Mouse (Mus musculus): ENCODE data around the gene Ei24.

Gene Ei24

GRCm38 (mm10) chr9:36792191-36792590 is 5.0 kb downstream of the Ei24 start:
- DNase-seq: peak; percentile 61

GRCm38 (mm10) chr9:36783921-36784320 is 13.3 kb downstream of the Ei24 start:
- peak; percentile 22 for DNase-seq

- DNase-seq: no peak
These were observed 28.2 kb downstream of the Ei24 start for GRCm38 (mm10) chr9:36769048-36769413.

- DNase-seq: peak; percentile 96
These were observed 28.8 kb downstream of the Ei24 start for GRCm38 (mm10) chr9:36768156-36769047.

- peak; percentile 100 for DNase-seq
These were observed 29.7 kb downstream of the Ei24 start, which contains the start of gene Stt3a for GRCm38 (mm10) chr9:36767203-36768143. Stt3a (minus strand) TSS chr9:36767679.

- no peak for DNase-seq
These were observed 32.8 kb downstream of the Ei24 start for GRCm38 (mm10) chr9:36764378-36764777.

All from heart, adult 11 months (tissue).